Mouse (Mus musculus) CH12.LX (cell line): ENCODE measurements around the gene Clec1b. TPM values are rescaled to one million over a fixed set of nuclear protein-coding genes. Genes with fewer than 3 reads are reported as not detected.

Experiments
- DNase-seq: peaks from one replicate; pipeline ENCODE4 v3.0.0-alpha.2; 2013; ENCODE audit errors: extremely low read depth
- H3K27ac ChIP-seq: 2 replicates; pipeline ENCODE4 v1.5.1; 2012; ENCODE audit warnings: low read depth, mild to moderate bottlenecking, control low read depth, moderate library complexity; ENCODE audit not compliant: insufficient read depth
- H3K27me3 ChIP-seq: replicated peaks from 2 replicates; pipeline ENCODE3; 2012; ENCODE audit warnings: inconsistent platforms
- H3K36me3 ChIP-seq, 2 experiments: replicated peaks in 1 of 2; 2 replicates each; pipeline versions ENCODE3 to v1.6.1; 2012; ENCODE audit warnings: inconsistent platforms in 1 of 2, low read length in 1 of 2, mild to moderate bottlenecking in 1 of 2, mixed read lengths in 1 of 2, moderate library complexity in 1 of 2; ENCODE audit not compliant: control insufficient read depth in 1 of 2, insufficient read depth in 1 of 2
- H3K4me1 ChIP-seq, 2 experiments: 2 replicates each; pipeline ENCODE4 v1.6.1; 2012; ENCODE audit warnings: inconsistent platforms in 1 of 2, moderate library complexity in 1 of 2; ENCODE audit not compliant: insufficient read depth in 2 of 2, control insufficient read depth in 1 of 2
- H3K4me2 ChIP-seq: 2 replicates; pipeline ENCODE4 v1.6.1; 2012; ENCODE audit warnings: low read depth, mild to moderate bottlenecking, control low read depth; ENCODE audit not compliant: poor library complexity, insufficient read depth, severe bottlenecking
- H3K4me3 ChIP-seq, 3 experiments: fragments of 150-350 bp in 1 of 3; sonication (generic) in 1 of 3; replicated peaks in 1 of 3; 2 replicates each; pipeline versions ENCODE3 to v1.5.1; 2011 to 2012; ENCODE audit warnings: low read depth in 2 of 3, low read length in 2 of 3, mild to moderate bottlenecking in 2 of 3, moderate library complexity in 2 of 3, control low read depth in 1 of 3, improper control_type of control experiment in 1 of 3, inconsistent platforms in 1 of 3, mixed read lengths in 1 of 3; ENCODE audit not compliant: poor library complexity in 1 of 3
- H3K79me2 ChIP-seq: replicated peaks from 2 replicates; pipeline ENCODE4 v1.6.1; 2012; ENCODE audit warnings: mild to moderate bottlenecking, moderate library complexity; ENCODE audit not compliant: control insufficient read depth, poor library complexity, insufficient read depth, severe bottlenecking; ENCODE audit errors: extremely low read depth
- H3K9ac ChIP-seq: 2 replicates; pipeline ENCODE4 v1.6.1; 2012; ENCODE audit warnings: low read depth, mild to moderate bottlenecking, control low read depth, moderate library complexity; ENCODE audit not compliant: insufficient read depth
- H3K9me3 ChIP-seq: replicated peaks from 2 replicates; pipeline ENCODE3; 2012; ENCODE audit warnings: low read length, inconsistent platforms, mixed read lengths
- BHLHE40 ChIP-seq: IDR thresholded peaks from 2 replicates; pipeline ENCODE4 v1.6.1; 2011; ENCODE audit warnings: mild to moderate bottlenecking, low read depth, low read length, improper control_type of control experiment
- CHD1 ChIP-seq: IDR thresholded peaks from 2 replicates; pipeline ENCODE4 v1.6.1; 2012; ENCODE audit warnings: low read depth, low read length, improper control_type of control experiment, inconsistent platforms
- ELF1 ChIP-seq: IDR thresholded peaks from 2 replicates; pipeline ENCODE4 v1.6.1; 2014; ENCODE audit warnings: low read depth, mild to moderate bottlenecking, inconsistent platforms, low read length, improper control_type of control experiment
- EP300 ChIP-seq: IDR thresholded peaks from 2 replicates; pipeline ENCODE4 v1.6.1; 2011; ENCODE audit warnings: low read length, improper control_type of control experiment
- KAT2A ChIP-seq: IDR thresholded peaks from 2 replicates; pipeline ENCODE4 v1.6.1; 2012; ENCODE audit warnings: low read length, improper control_type of control experiment, inconsistent platforms; ENCODE audit not compliant: insufficient replicate concordance
- MXI1 ChIP-seq: IDR thresholded peaks from 2 replicates; pipeline ENCODE4 v1.6.1; 2011; ENCODE audit warnings: mild to moderate bottlenecking, low read depth, low read length, improper control_type of control experiment
- NELFE ChIP-seq: IDR thresholded peaks from 2 replicates; pipeline ENCODE4 v1.6.1; 2011; ENCODE audit warnings: low read depth, low read length, improper control_type of control experiment
- NRF1 ChIP-seq: IDR thresholded peaks from 2 replicates; pipeline ENCODE4 v1.6.1; 2014; ENCODE audit warnings: low read depth, mild to moderate bottlenecking, inconsistent platforms, low read length, improper control_type of control experiment, moderate library complexity
- POLR2A ChIP-seq: IDR thresholded peaks from 2 replicates; pipeline ENCODE4 v1.6.1; 2011; ENCODE audit warnings: low read depth, mild to moderate bottlenecking, improper control_type of control experiment, low read length
- RAD21 ChIP-seq: IDR thresholded peaks from 2 replicates; pipeline ENCODE4 v1.6.1; 2011; ENCODE audit warnings: low read depth, mild to moderate bottlenecking, low read length, improper control_type of control experiment, moderate library complexity
- RCOR1 ChIP-seq: conservative IDR thresholded peaks from 2 replicates; pipeline ENCODE4 v1.6.1; 2012; ENCODE audit warnings: low read depth, mild to moderate bottlenecking, inconsistent platforms, low read length, improper control_type of control experiment
- SMC3 ChIP-seq: IDR thresholded peaks from 2 replicates; pipeline ENCODE4 v1.6.1; 2011; ENCODE audit warnings: low read depth, low read length, improper control_type of control experiment
- TBP ChIP-seq: conservative IDR thresholded peaks from 2 replicates; pipeline ENCODE4 v1.6.1; 2011; ENCODE audit warnings: low read depth, low read length, improper control_type of control experiment
- UBTF ChIP-seq: IDR thresholded peaks from 2 replicates; pipeline ENCODE4 v1.6.1; 2012; ENCODE audit warnings: low read depth, mild to moderate bottlenecking, inconsistent platforms, low read length, improper control_type of control experiment, moderate library complexity
- USF1 ChIP-seq: IDR thresholded peaks from 2 replicates; pipeline ENCODE4 v1.6.1; 2014; ENCODE audit warnings: low read depth, mild to moderate bottlenecking, inconsistent platforms, low read length, improper control_type of control experiment
- ZC3H11A ChIP-seq: IDR thresholded peaks from 2 replicates; pipeline ENCODE4 v1.6.1; 2012; ENCODE audit warnings: low read depth, mild to moderate bottlenecking, inconsistent platforms, low read length, improper control_type of control experiment
- ZMIZ1 ChIP-seq: IDR thresholded peaks from 2 replicates; pipeline ENCODE4 v1.6.1; 2012; ENCODE audit warnings: low read depth, mild to moderate bottlenecking, inconsistent platforms, low read length, improper control_type of control experiment
- ZNF384 ChIP-seq: IDR thresholded peaks from 2 replicates; pipeline ENCODE4 v1.6.1; 2012; ENCODE audit warnings: low read depth, low read length, improper control_type of control experiment, inconsistent platforms
- dilution Hi-C: fragments of 300-500 bp; cut with MboI; formaldehyde crosslinking; loops from 2 replicates; pipeline ENCODE4 v1.14.3; 2020; ENCODE audit warnings: low sequenced_read_pairs; ENCODE audit not compliant: extremely low pct_unique_long_range_greater_than_20kb, extremely low pct_ligation_motif_present
- in situ Hi-C: fragments of 300-500 bp; cut with MboI; formaldehyde crosslinking; loops from 3 replicates; pipeline ENCODE4 v1.14.3; 2019; ENCODE audit warnings: low sequenced_read_pairs, low pct_ligation_motif_present, low pct_unique_long_range_greater_than_20kb, mixed read lengths
- polyA plus RNA-seq: library from polyadenylated mRNA; unstranded; fragments of >175 nt; gene quantifications from 2 replicates; pipeline ENCODE4 v1.2.1, GENCODE M21; 2012; ENCODE audit warnings: low read depth; ENCODE audit not compliant: insufficient read length
- total RNA-seq, 2 experiments: library from RNA; depleted of rRNA; stranded (reverse); fragments of 300-350 nt in 1 of 2; fragments of >200 nt in 1 of 2; gene quantifications; 2 replicates each; pipeline ENCODE4 v1.2.3; 2012 to 2014

Clec1b gene
- total and polyA plus RNA-seq, 3 experiments, result not detected

DNA sequence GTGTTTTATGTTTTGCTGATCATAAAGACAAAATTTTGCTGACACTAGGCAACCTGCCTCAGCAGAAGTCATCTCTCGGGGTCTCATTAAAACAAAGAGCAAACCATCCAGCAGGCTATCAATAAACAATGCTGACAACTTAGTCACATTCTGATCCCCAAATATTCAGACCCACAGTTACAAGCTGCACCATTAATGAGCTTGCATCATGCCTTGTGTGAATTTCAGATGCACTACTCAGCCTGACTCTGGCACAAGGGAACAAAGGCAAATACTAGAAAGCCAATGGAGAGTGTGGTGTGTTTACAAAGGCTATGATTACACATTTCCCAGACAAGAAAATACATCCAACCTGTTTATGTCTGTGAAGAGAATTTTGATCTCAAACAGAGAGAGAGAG is 17.1 kb downstream of the Clec1b start:
- in situ Hi-C loops (no loop called here), dilution Hi-C loops (no loop called here)
- Histone ChIP-seq H3K4me3 (no peak overlapping the region), H3K27ac (no peak overlapping the region), H3K9ac (no peak overlapping the region), H3K9me3 (no peaks in the 10 kb centered on the region), H3K4me1 (0 out of 4 replicates have a peak, but pooled peaks cover 0 to 1% of the 10 kb centered on the region in 2 experiments), H3K36me3 (no peaks in the 10 kb centered on the region), H3K27me3 (peaks cover 2% of the 10 kb centered on the region), H3K79me2 (no peaks in the 10 kb centered on the region), H3K4me2 (no peak overlapping the region)
- DNase-seq, result no peak
- TF ChIP-seq KAT2A (no peak), RAD21 (no peak), RCOR1 (no peak), SMC3 (no peak), CHD1 (no peak), USF1 (no peak), ELF1 (no peak), POLR2A (no peak), ZMIZ1 (no peak), ZC3H11A (no peak)

DNA sequence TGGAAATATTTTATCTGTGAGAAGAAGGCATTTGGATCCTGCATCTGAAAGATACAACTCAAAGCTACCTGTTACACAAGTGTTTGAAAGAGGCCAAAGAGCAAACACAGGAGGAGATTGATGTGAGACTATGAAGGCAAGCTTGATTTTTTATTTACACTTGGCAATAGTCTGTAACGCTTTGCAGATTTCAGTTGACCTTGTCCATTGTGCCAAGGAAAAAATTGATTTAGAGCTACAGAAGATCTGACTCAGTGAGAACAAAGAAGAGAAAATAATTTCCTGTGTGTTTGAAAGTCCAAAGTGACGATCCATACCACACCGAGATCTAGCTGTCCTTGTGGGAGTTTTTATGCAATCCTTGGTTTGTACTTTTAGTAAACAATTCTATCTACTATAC is 25.2 kb downstream of the Clec1b start:
- Histone ChIP-seq H3K27me3 (no peaks in the 10 kb centered on the region), H3K27ac (no peak overlapping the region), H3K4me2 (no peak overlapping the region), H3K4me3 (no peak overlapping the region), H3K9ac (no peak overlapping the region), H3K36me3 (no peaks in the 10 kb centered on the region), H3K4me1 (peaks cover 0 to 15% of the 10 kb centered on the region in 2 experiments; a peak in 2 of 4 replicates), H3K79me2 (no peaks in the 10 kb centered on the region), H3K9me3 (no peaks in the 10 kb centered on the region)
- TF ChIP-seq MXI1, result no peak
- no peak for TF ChIP-seq NELFE
- TF ChIP-seq NRF1, result no peak
- TF ChIP-seq KAT2A, result no peak
- no peak for TF ChIP-seq CHD1
- no peak for TF ChIP-seq TBP
- no peak for TF ChIP-seq ZNF384
- TF ChIP-seq UBTF, result no peak
- TF ChIP-seq EP300, result no peak
- TF ChIP-seq BHLHE40, result no peak
- TF ChIP-seq RAD21, result no peak
- no peak for TF ChIP-seq RCOR1
- no peak for DNase-seq
- dilution Hi-C loops, result no loop called here
- in situ Hi-C loops, result no loop called here
